Mouse (Mus musculus): ENCODE results near the gene Sh3rf3. TPM values are rescaled to one million over a fixed set of nuclear protein-coding genes. Genes with fewer than 3 reads are reported as not detected.

Sh3rf3 gene
- polyA plus RNA-seq, 1 experiment from 2014 or later: 0.63 TPM

GRCm38 (mm10) chr10:59002361-59002760 is 189.2 kb downstream of the Sh3rf3 start:
- Histone ChIP-seq H3K36me3 (ENCODE audit: control insufficient read depth, insufficient read depth, low read length) (no peaks in the 10 kb centered on the region), H3K9ac (ENCODE audit: low read depth, low read length) (no peak overlapping the region), H3K9me3 (replicated peaks; ENCODE audit: control insufficient read depth, low read length) (no peaks in the 10 kb centered on the region), H3K4me1 (ENCODE audit: control insufficient read depth, insufficient read depth, low read length) (no peaks in the 10 kb centered on the region), H3K4me3 (ENCODE audit: low read depth, low read length) (no peak overlapping the region), H3K4me2 (no peak overlapping the region), H3K27ac (ENCODE audit: low read depth, low read length) (no peak overlapping the region), H3K27me3 (ENCODE audit: control insufficient read depth, insufficient read depth, low read length) (no peaks in the 10 kb centered on the region)
- 84% methylated on average over 9 of the region's 9 CpGs for WGBS (ENCODE audit: insufficient replicate concordance)
- ATAC-seq (replicated peaks; ENCODE audit: insufficient number of reproducible peaks, low FRiP score, low TSS enrichment): no peak

GRCm38 (mm10) chr10:59011415-59011814 is 198.3 kb downstream of the Sh3rf3 start:
- Histone ChIP-seq H3K4me2 (no peak overlapping the region), H3K9ac (ENCODE audit: low read depth, low read length) (no peak overlapping the region), H3K27me3 (ENCODE audit: control insufficient read depth, insufficient read depth, low read length) (no peaks in the 10 kb centered on the region), H3K36me3 (ENCODE audit: control insufficient read depth, insufficient read depth, low read length) (no peaks in the 10 kb centered on the region), H3K9me3 (replicated peaks; ENCODE audit: control insufficient read depth, low read length) (no peaks in the 10 kb centered on the region), H3K4me3 (ENCODE audit: low read depth, low read length) (no peak overlapping the region), H3K4me1 (ENCODE audit: control insufficient read depth, insufficient read depth, low read length) (no peaks in the 10 kb centered on the region), H3K27ac (ENCODE audit: low read depth, low read length) (no peak overlapping the region)
- no peak for ATAC-seq (replicated peaks; ENCODE audit: insufficient number of reproducible peaks, low FRiP score, low TSS enrichment)
- 80% methylated on average over 7 of the region's 7 CpGs for WGBS (ENCODE audit: insufficient replicate concordance)

- WGBS (ENCODE audit: insufficient replicate concordance): 81% methylated on average over 9 of the region's 9 CpGs
- no peak overlapping the region for H3K9ac ChIP-seq (ENCODE audit: low read depth, low read length)
- no peak overlapping the region for H3K27ac ChIP-seq (ENCODE audit: low read depth, low read length)
- H3K27me3 ChIP-seq (ENCODE audit: control insufficient read depth, insufficient read depth, low read length): no peaks in the 10 kb centered on the region
- H3K4me3 ChIP-seq (ENCODE audit: low read depth, low read length): no peak overlapping the region
- 0 out of 2 replicates have a peak, but pooled peaks cover 3% of the 10 kb centered on the region for H3K9me3 ChIP-seq (replicated peaks; ENCODE audit: control insufficient read depth, low read length)
- H3K36me3 ChIP-seq (ENCODE audit: control insufficient read depth, insufficient read depth, low read length): no peaks in the 10 kb centered on the region
- no peaks in the 10 kb centered on the region for H3K4me1 ChIP-seq (ENCODE audit: control insufficient read depth, insufficient read depth, low read length)
- no peak overlapping the region for H3K4me2 ChIP-seq
- ATAC-seq (replicated peaks; ENCODE audit: insufficient number of reproducible peaks, low FRiP score, low TSS enrichment): no peak
Measured at GRCm38 (mm10) chr10:59013618-59014017, 200.5 kb downstream of the Sh3rf3 start.

GRCm38 (mm10) chr10:59019302-59019973 is 206.3 kb downstream of the Sh3rf3 start:
- ATAC-seq (replicated peaks; ENCODE audit: insufficient number of reproducible peaks, low FRiP score, low TSS enrichment): no peak
- H3K36me3 ChIP-seq (ENCODE audit: control insufficient read depth, insufficient read depth, low read length): no peaks in the 10 kb centered on the region
- H3K4me3 ChIP-seq (ENCODE audit: low read depth, low read length): no peak overlapping the region
- WGBS (ENCODE audit: insufficient replicate concordance): 65% methylated on average over 3 of the region's 3 CpGs
- 0 out of 2 replicates have a peak, but pooled peaks cover 3% of the 10 kb centered on the region for H3K9me3 ChIP-seq (replicated peaks; ENCODE audit: control insufficient read depth, low read length)
- no peak overlapping the region for H3K27ac ChIP-seq (ENCODE audit: low read depth, low read length)
- H3K9ac ChIP-seq (ENCODE audit: low read depth, low read length): no peak overlapping the region
- no peak overlapping the region for H3K4me2 ChIP-seq
- H3K27me3 ChIP-seq (ENCODE audit: control insufficient read depth, insufficient read depth, low read length): no peaks in the 10 kb centered on the region
- no peaks in the 10 kb centered on the region for H3K4me1 ChIP-seq (ENCODE audit: control insufficient read depth, insufficient read depth, low read length)

GRCm38 (mm10) chr10:59050434-59050833 is 237.3 kb downstream of the Sh3rf3 start:
- no peak for ATAC-seq (replicated peaks; ENCODE audit: insufficient number of reproducible peaks, low FRiP score, low TSS enrichment)
- Histone ChIP-seq H3K4me3 (ENCODE audit: low read depth, low read length) (no peak overlapping the region), H3K27me3 (ENCODE audit: control insufficient read depth, insufficient read depth, low read length) (no peaks in the 10 kb centered on the region), H3K36me3 (ENCODE audit: control insufficient read depth, insufficient read depth, low read length) (no peaks in the 10 kb centered on the region), H3K4me1 (ENCODE audit: control insufficient read depth, insufficient read depth, low read length) (no peaks in the 10 kb centered on the region), H3K9me3 (replicated peaks; ENCODE audit: control insufficient read depth, low read length) (no peaks in the 10 kb centered on the region), H3K4me2 (no peak overlapping the region), H3K9ac (ENCODE audit: low read depth, low read length) (no peak overlapping the region), H3K27ac (ENCODE audit: low read depth, low read length) (no peak overlapping the region)
- WGBS (ENCODE audit: insufficient replicate concordance): 72% methylated on average over 4 of the region's 4 CpGs

GRCm38 (mm10) chr10:59056294-59056693 is 243.1 kb downstream of the Sh3rf3 start:
- no peaks in the 10 kb centered on the region for H3K4me1 ChIP-seq (ENCODE audit: control insufficient read depth, insufficient read depth, low read length)
- WGBS (ENCODE audit: insufficient replicate concordance): 62% methylated on average over 6 of the region's 6 CpGs
- no peaks in the 10 kb centered on the region for H3K27me3 ChIP-seq (ENCODE audit: control insufficient read depth, insufficient read depth, low read length)
- H3K36me3 ChIP-seq (ENCODE audit: control insufficient read depth, insufficient read depth, low read length): no peaks in the 10 kb centered on the region
- ATAC-seq (replicated peaks; ENCODE audit: insufficient number of reproducible peaks, low FRiP score, low TSS enrichment): no peak
- H3K9ac ChIP-seq (ENCODE audit: low read depth, low read length): no peak overlapping the region
- no peaks in the 10 kb centered on the region for H3K9me3 ChIP-seq (replicated peaks; ENCODE audit: control insufficient read depth, low read length)
- no peak overlapping the region for H3K4me2 ChIP-seq
- H3K4me3 ChIP-seq (ENCODE audit: low read depth, low read length): no peak overlapping the region
- no peak overlapping the region for H3K27ac ChIP-seq (ENCODE audit: low read depth, low read length)

GRCm38 (mm10) chr10:59066804-59067203 is 253.6 kb downstream of the Sh3rf3 start:
- no peaks in the 10 kb centered on the region for H3K27me3 ChIP-seq (ENCODE audit: control insufficient read depth, insufficient read depth, low read length)
- ATAC-seq (replicated peaks; ENCODE audit: insufficient number of reproducible peaks, low FRiP score, low TSS enrichment): no peak
- 77% methylated on average over 6 of the region's 6 CpGs for WGBS (ENCODE audit: insufficient replicate concordance)
- H3K36me3 ChIP-seq (ENCODE audit: control insufficient read depth, insufficient read depth, low read length): no peaks in the 10 kb centered on the region
- H3K9me3 ChIP-seq (replicated peaks; ENCODE audit: control insufficient read depth, low read length): no peaks in the 10 kb centered on the region
- no peak overlapping the region for H3K4me3 ChIP-seq (ENCODE audit: low read depth, low read length)
- H3K27ac ChIP-seq (ENCODE audit: low read depth, low read length): no peak overlapping the region
- H3K4me1 ChIP-seq (ENCODE audit: control insufficient read depth, insufficient read depth, low read length): peaks cover 3% of the 10 kb centered on the region; the same call in 1 of the 2 replicates
- no peak overlapping the region for H3K9ac ChIP-seq (ENCODE audit: low read depth, low read length)
- H3K4me2 ChIP-seq: no peak overlapping the region

GRCm38 (mm10) chr10:59072827-59073226 is 259.7 kb downstream of the Sh3rf3 start:
- Histone ChIP-seq H3K36me3 (ENCODE audit: control insufficient read depth, insufficient read depth, low read length) (no peaks in the 10 kb centered on the region), H3K4me2 (no peak overlapping the region), H3K4me3 (ENCODE audit: low read depth, low read length) (no peak overlapping the region), H3K27ac (ENCODE audit: low read depth, low read length) (no peak overlapping the region), H3K9me3 (replicated peaks; ENCODE audit: control insufficient read depth, low read length) (no peaks in the 10 kb centered on the region), H3K27me3 (ENCODE audit: control insufficient read depth, insufficient read depth, low read length) (no peaks in the 10 kb centered on the region), H3K9ac (ENCODE audit: low read depth, low read length) (no peak overlapping the region), H3K4me1 (ENCODE audit: control insufficient read depth, insufficient read depth, low read length) (peaks cover 3% of the 10 kb centered on the region; the same call in 1 of the 2 replicates)
- no peak for ATAC-seq (replicated peaks; ENCODE audit: insufficient number of reproducible peaks, low FRiP score, low TSS enrichment)
- 67% methylated on average over 4 of the region's 4 CpGs for WGBS (ENCODE audit: insufficient replicate concordance)

GRCm38 (mm10) chr10:59076681-59077080 is 263.5 kb downstream of the Sh3rf3 start:
- H3K27me3 ChIP-seq (ENCODE audit: control insufficient read depth, insufficient read depth, low read length): no peaks in the 10 kb centered on the region
- H3K27ac ChIP-seq (ENCODE audit: low read depth, low read length): no peak overlapping the region
- no peaks in the 10 kb centered on the region for H3K9me3 ChIP-seq (replicated peaks; ENCODE audit: control insufficient read depth, low read length)
- H3K9ac ChIP-seq (ENCODE audit: low read depth, low read length): no peak overlapping the region
- WGBS (ENCODE audit: insufficient replicate concordance): 80% methylated on average over 10 of the region's 10 CpGs
- ATAC-seq (replicated peaks; ENCODE audit: insufficient number of reproducible peaks, low FRiP score, low TSS enrichment): no peak
- no peak overlapping the region for H3K4me2 ChIP-seq
- no peak overlapping the region for H3K4me3 ChIP-seq (ENCODE audit: low read depth, low read length)
- H3K36me3 ChIP-seq (ENCODE audit: control insufficient read depth, insufficient read depth, low read length): no peaks in the 10 kb centered on the region
- no peaks in the 10 kb centered on the region for H3K4me1 ChIP-seq (ENCODE audit: control insufficient read depth, insufficient read depth, low read length)
